Mouse (Mus musculus) kidney, embryonic 15.5 days (tissue): ENCODE measurements around the gene Ttc8. TPM values are rescaled to one million over a fixed set of nuclear protein-coding genes. Genes with fewer than 3 reads are reported as not detected.

Experiments used
- ATAC-seq: fragments of 200-750 bp; cut with Nextera tagmentation; replicated peaks from 2 replicates; pipeline ENCODE4 v1.8.0; 2017; ENCODE audit warnings: moderate TSS enrichment; ENCODE audit not compliant: low FRiP score
- H3K27ac ChIP-seq: fragments of 300-500 bp; sonication (generic); 2 replicates; pipeline ENCODE4 v1.5.1; 2015; ENCODE audit warnings: mild to moderate bottlenecking, inconsistent platforms
- H3K27me3 ChIP-seq: fragments of 300-500 bp; sonication (generic); 2 replicates; pipeline ENCODE4 v1.6.1; 2015; ENCODE audit warnings: inconsistent platforms
- H3K36me3 ChIP-seq: fragments of 300-500 bp; sonication (generic); 2 replicates; pipeline ENCODE4 v1.6.1; 2015; ENCODE audit warnings: inconsistent platforms
- H3K4me1 ChIP-seq: fragments of 300-500 bp; sonication (generic); 2 replicates; pipeline ENCODE4 v1.6.1; 2015; ENCODE audit warnings: inconsistent platforms
- H3K4me2 ChIP-seq: fragments of 300-500 bp; sonication (generic); 2 replicates; pipeline ENCODE4 v1.6.1; 2015; ENCODE audit warnings: moderate library complexity, mild to moderate bottlenecking, inconsistent platforms
- H3K4me3 ChIP-seq: fragments of 300-500 bp; sonication (generic); replicated peaks from 2 replicates; pipeline ENCODE4 v1.5.1; 2015; ENCODE audit warnings: mild to moderate bottlenecking, inconsistent platforms
- H3K9ac ChIP-seq: fragments of 300-500 bp; sonication (generic); 2 replicates; pipeline ENCODE4 v1.6.1; 2015; ENCODE audit warnings: mild to moderate bottlenecking, inconsistent platforms
- H3K9me3 ChIP-seq: fragments of 300-500 bp; sonication (generic); replicated peaks from 2 replicates; pipeline ENCODE4 v1.6.1; 2016; ENCODE audit warnings: inconsistent platforms
- WGBS: fragments of 180-500 bp; shearing (Covaris S2); methylation state at CpG from one replicate; pipeline ENCODE4 v1.1.7; 2015; ENCODE audit warnings: mixed read lengths; 5-methylcytosine and 5-hydroxymethylcytosine counted together
- polyA plus RNA-seq: library from polyadenylated mRNA; unstranded; fragments of >200 nt; fragmentation: Nextera tagmentation; extraction: Ambion mirVana; gene quantifications from 2 replicates; pipeline ENCODE4 v1.2.1, GENCODE M21; 2015

Gene Ttc8
- polyA plus RNA-seq, 1 experiment from 2014 or later, result 32.6 TPM

GRCm38 (mm10) chr12:99004752-99005151 lies 84.4 kb downstream of the Ttc8 start:
- Histone ChIP-seq H3K4me2 (no peak overlapping the region), H3K4me3 (no peak overlapping the region), H3K9me3 (no peaks in the 10 kb centered on the region), H3K4me1 (no peaks in the 10 kb centered on the region), H3K27ac (no peak overlapping the region), H3K9ac (no peak overlapping the region), H3K27me3 (no peaks in the 10 kb centered on the region), H3K36me3 (no peaks in the 10 kb centered on the region)
- WGBS, result 92% methylated on average over 2 of the region's 2 CpGs
- ATAC-seq, result no peak

GRCm38 (mm10) chr12:99008786-99009185 lies 88.4 kb downstream of the Ttc8 start:
- WGBS, result 88% methylated on average over 1 of the region's 1 CpGs

GRCm38 (mm10) chr12:99009430-99009829 lies 89.1 kb downstream of the Ttc8 start:
- Histone ChIP-seq H3K9me3 (no peaks in the 10 kb centered on the region), H3K36me3 (no peaks in the 10 kb centered on the region), H3K27ac (no peak overlapping the region), H3K9ac (no peak overlapping the region), H3K4me2 (no peak overlapping the region), H3K27me3 (no peaks in the 10 kb centered on the region), H3K4me3 (no peak overlapping the region), H3K4me1 (peaks cover 8% of the 10 kb centered on the region)
- WGBS, result 31% methylated on average over 4 of the region's 4 CpGs
- no peak for ATAC-seq

More at GRCm38 (mm10) chr12:99008786-99009185, 88.4 kb downstream of the Ttc8 start:
- no peak overlapping the region for H3K4me2 ChIP-seq
- H3K36me3 ChIP-seq, result no peaks in the 10 kb centered on the region
- no peak overlapping the region for H3K9ac ChIP-seq
- ATAC-seq, result no peak
- no peak overlapping the region for H3K4me3 ChIP-seq
- no peaks in the 10 kb centered on the region for H3K9me3 ChIP-seq
- peaks cover 8% of the 10 kb centered on the region for H3K4me1 ChIP-seq
- H3K27ac ChIP-seq, result no peak overlapping the region
- H3K27me3 ChIP-seq, result no peaks in the 10 kb centered on the region

- Histone ChIP-seq H3K27ac (no peak overlapping the region), H3K4me2 (no peak overlapping the region), H3K9ac (no peak overlapping the region), H3K36me3 (no peaks in the 10 kb centered on the region), H3K4me3 (no peak overlapping the region), H3K4me1 (peaks cover 8% of the 10 kb centered on the region), H3K9me3 (no peaks in the 10 kb centered on the region), H3K27me3 (no peaks in the 10 kb centered on the region)
- 89% methylated on average over 6 of the region's 6 CpGs for WGBS
- no peak for ATAC-seq
These were observed 89.7 kb downstream of the Ttc8 start for GRCm38 (mm10) chr12:99010044-99010443.

GRCm38 (mm10) chr12:99011161-99011861 lies 90.9 kb downstream of the Ttc8 start:
- H3K36me3 ChIP-seq, result no peaks in the 10 kb centered on the region
- H3K4me1 ChIP-seq, result peaks cover 8% of the 10 kb centered on the region
- no peak overlapping the region for H3K27ac ChIP-seq
- WGBS, result 13% methylated on average over 22 of the region's 22 CpGs
- no peaks in the 10 kb centered on the region for H3K9me3 ChIP-seq
- H3K4me2 ChIP-seq, result peak overlapping the region; percentile 51
- H3K4me3 ChIP-seq, result peak overlapping the region; percentile 8; the same call in 1 of the 2 replicates
- H3K27me3 ChIP-seq, result no peaks in the 10 kb centered on the region
- H3K9ac ChIP-seq, result no peak overlapping the region
- peak; percentile 66; the same call in 1 of the 2 replicates for ATAC-seq

GRCm38 (mm10) chr12:99015870-99016269 lies 95.5 kb downstream of the Ttc8 start:
- no peak overlapping the region for H3K4me2 ChIP-seq
- no peak overlapping the region for H3K4me3 ChIP-seq
- H3K36me3 ChIP-seq, result no peaks in the 10 kb centered on the region
- H3K9ac ChIP-seq, result no peak overlapping the region
- peaks cover 8% of the 10 kb centered on the region for H3K4me1 ChIP-seq
- no peak for ATAC-seq
- no peaks in the 10 kb centered on the region for H3K27me3 ChIP-seq
- H3K9me3 ChIP-seq, result no peaks in the 10 kb centered on the region
- 95% methylated on average over 4 of the region's 4 CpGs for WGBS
- H3K27ac ChIP-seq, result no peak overlapping the region

GRCm38 (mm10) chr12:99024430-99024960 lies 104.1 kb downstream of the Ttc8 start:
- H3K9ac ChIP-seq, result no peak overlapping the region
- 0 out of 2 replicates have a peak, but pooled peaks have one; percentile 25 for ATAC-seq
- 0 out of 2 replicates have a peak, but pooled peaks cover 5% of the 10 kb centered on the region for H3K4me1 ChIP-seq
- H3K4me3 ChIP-seq, result no peak overlapping the region
- no peaks in the 10 kb centered on the region for H3K36me3 ChIP-seq
- H3K4me2 ChIP-seq, result no peak overlapping the region
- no peaks in the 10 kb centered on the region for H3K27me3 ChIP-seq
- no peaks in the 10 kb centered on the region for H3K9me3 ChIP-seq
- no peak overlapping the region for H3K27ac ChIP-seq
- 73% methylated on average over 6 of the region's 6 CpGs for WGBS

- 91% methylated on average over 2 of the region's 2 CpGs for WGBS
- Histone ChIP-seq H3K4me3 (no peak overlapping the region), H3K9me3 (no peaks in the 10 kb centered on the region), H3K27me3 (no peaks in the 10 kb centered on the region), H3K4me1 (0 out of 2 replicates have a peak, but pooled peaks cover 5% of the 10 kb centered on the region), H3K36me3 (no peaks in the 10 kb centered on the region), H3K27ac (no peak overlapping the region), H3K9ac (no peak overlapping the region), H3K4me2 (no peak overlapping the region)
- no peak for ATAC-seq
These were observed 105.9 kb downstream of the Ttc8 start for GRCm38 (mm10) chr12:99026291-99026690.

GRCm38 (mm10) chr12:99028665-99029064 lies 108.3 kb downstream of the Ttc8 start:
- H3K4me1 ChIP-seq, result 0 out of 2 replicates have a peak, but pooled peaks cover 5% of the 10 kb centered on the region
- H3K9me3 ChIP-seq, result no peaks in the 10 kb centered on the region
- 36% methylated on average over 5 of the region's 5 CpGs for WGBS
- H3K27ac ChIP-seq, result no peak overlapping the region
- no peak overlapping the region for H3K4me3 ChIP-seq
- H3K4me2 ChIP-seq, result no peak overlapping the region
- no peak for ATAC-seq
- H3K27me3 ChIP-seq, result no peaks in the 10 kb centered on the region
- no peaks in the 10 kb centered on the region for H3K36me3 ChIP-seq
- no peak overlapping the region for H3K9ac ChIP-seq

- Histone ChIP-seq H3K4me1 (0 out of 2 replicates have a peak, but pooled peaks cover 5% of the 10 kb centered on the region), H3K27ac (no peak overlapping the region), H3K9ac (no peak overlapping the region), H3K4me3 (no peak overlapping the region), H3K4me2 (no peak overlapping the region), H3K27me3 (no peaks in the 10 kb centered on the region), H3K9me3 (no peaks in the 10 kb centered on the region), H3K36me3 (no peaks in the 10 kb centered on the region)
- ATAC-seq, result no peak
- 50% methylated on average over 1 of the region's 1 CpGs for whole genome bisulfite sequencing
These were observed 109.6 kb downstream of the Ttc8 start for GRCm38 (mm10) chr12:99030022-99030421.
